Mouse (Mus musculus): ENCODE data around the gene Unkl.
"Not testable (repeated sequence)": the region's sequence is repeated elsewhere in the genome, so short reads cannot be mapped to it uniquely, and the experiment has no call there.

Unkl gene

GRCm38 (mm10) chr17:25219492-25220295, 31.5 kb downstream of the Unkl start:
- no peak for DNase-seq (ENCODE audit: low spot score in 2 of 2)

DNA sequence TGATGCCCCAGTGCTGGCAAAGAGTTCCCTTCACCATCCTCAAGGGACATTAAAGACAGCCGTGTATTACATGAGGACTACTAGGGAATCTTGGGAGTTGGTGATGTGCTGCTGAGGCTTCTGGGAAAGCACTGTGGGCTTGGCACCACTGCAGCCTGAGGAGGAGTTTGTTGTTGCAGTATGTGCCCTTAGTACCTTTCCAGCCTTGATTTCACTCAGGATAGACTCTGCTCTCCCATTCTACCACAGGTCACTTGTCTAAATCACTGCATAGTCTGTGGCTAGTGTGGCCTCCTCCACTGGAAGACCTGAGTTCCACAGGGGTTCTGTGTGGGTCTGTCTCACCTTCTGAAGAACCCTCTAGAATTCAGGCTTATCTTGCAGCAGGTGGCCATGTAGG, 32.5 kb downstream of the Unkl start:
- no peak for DNase-seq (ENCODE audit: low spot score in 2 of 2)

- DNase-seq (ENCODE audit: low spot score in 2 of 2): peak; percentile 73 to 78
Measured at GRCm38 (mm10) chr17:25221821-25222503, 33.8 kb downstream of the Unkl start.

DNA sequence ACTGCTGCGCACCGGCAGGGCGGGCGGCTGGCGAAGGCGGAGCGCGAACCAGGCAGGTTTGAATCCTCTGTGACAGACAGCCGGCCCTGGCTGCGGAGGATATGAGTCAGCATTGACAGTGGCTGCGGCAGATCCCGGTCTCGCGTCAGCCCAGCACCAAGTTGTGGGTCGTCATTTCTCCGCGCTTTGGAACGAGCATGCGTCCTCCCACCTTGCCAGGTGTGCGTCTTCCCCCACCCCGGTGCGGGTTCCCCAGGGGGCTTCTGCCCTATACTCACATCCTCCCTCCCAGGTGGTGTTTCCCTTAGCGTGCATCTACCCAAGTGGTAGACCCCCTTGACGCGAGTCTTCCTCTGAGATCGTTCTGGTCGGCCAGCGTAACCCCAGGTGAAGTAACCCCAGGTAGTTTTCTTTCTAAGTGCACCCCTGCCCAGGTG, 34.3 kb downstream of the Unkl start:
- peak; percentile 26 to 30 for DNase-seq (ENCODE audit: low spot score in 2 of 2)

DNA sequence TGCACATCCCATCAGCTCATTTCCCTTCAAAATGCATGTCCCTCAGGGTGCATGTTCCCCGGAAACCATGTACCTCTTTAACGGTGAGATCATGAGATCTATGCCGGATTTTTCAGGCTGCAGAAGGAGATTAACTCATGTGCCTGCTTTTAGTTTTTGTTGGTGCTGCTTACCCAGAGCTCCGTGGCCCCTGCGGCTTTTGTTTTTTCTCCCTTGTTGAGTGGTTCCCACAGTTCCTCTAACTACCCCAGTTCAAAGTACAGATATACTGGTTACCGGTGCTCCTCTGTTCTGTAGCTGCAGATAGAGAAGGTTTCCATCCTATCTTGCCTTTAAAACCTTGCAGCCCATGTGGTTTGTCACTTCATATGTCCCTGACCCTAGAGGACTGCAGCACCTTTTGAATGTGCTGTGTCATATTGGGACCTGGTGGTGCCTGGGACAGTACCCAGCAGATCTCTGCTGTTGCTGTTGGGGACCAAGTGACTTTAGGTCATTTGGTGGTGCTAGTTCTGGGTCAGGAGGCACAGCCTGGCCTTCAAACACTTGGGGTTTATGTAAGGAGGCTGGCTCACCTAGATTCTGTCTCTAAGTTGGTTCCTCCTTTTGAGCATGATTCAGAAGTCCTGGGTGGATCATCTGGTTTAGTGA, 34.9 kb downstream of the Unkl start:
- peak in 1 of 2 experiments; percentile 32 for DNase-seq (ENCODE audit: low spot score in 2 of 2)

DNA sequence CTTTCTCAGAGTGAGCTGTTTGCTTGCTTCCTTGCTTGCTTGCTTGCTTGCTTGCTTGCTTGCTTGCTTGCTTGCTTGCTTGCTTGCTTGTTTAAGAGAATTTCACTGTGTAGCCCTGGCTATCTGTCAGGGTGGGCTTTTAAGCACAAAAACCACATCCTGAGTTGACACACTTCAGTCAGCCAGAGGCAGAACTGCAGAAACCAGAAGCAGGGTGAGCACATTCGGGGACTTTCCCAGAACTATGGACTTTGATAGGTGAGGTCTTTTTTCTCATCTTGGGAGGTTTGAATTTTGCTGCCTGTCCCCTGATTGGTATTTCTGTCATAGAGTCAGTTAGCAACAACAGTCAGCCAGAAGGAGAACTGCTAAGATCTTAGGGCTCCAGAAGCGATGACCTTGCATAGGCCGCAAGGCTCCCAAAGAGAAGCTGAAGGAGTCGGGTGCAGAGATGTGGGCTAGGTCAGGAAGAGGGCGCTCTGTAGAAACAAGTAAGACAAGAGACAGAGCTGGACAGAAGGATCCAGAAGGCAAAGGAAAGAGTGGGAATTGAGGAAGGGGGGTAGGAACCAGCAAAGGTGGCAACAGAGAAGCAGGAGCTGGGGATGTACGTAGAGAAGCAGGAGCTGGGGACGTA, 36.5 kb downstream of the Unkl start:
- peak; percentile 80 to 87 for DNase-seq (ENCODE audit: low spot score in 2 of 2)

- DNase-seq (ENCODE audit: low spot score in 2 of 2): no peak
Measured at GRCm38 (mm10) chr17:25225659-25226058, 37.5 kb downstream of the Unkl start.

DNA sequence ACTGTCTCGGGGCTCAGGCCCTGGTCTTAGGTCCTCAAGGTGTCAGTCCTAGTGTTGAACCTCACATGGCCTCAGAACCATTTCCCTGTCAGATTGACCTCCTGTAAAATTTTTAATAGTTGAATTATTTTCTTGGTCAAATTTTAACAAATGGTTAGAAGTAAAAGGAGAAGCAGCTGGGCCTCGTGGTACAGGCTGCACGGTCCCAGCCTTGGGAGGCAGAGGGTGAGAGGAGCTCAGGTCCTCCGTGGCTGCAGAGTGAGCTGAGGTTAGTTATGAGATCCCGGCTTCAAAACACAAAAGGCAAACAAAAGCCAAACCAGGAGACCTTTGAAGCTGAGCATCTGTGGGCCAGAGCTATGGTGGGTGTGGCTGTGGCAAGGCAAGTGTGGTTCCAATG, 39.8 kb downstream of the Unkl start:
- no peak for DNase-seq (ENCODE audit: low spot score in 2 of 2)

DNA sequence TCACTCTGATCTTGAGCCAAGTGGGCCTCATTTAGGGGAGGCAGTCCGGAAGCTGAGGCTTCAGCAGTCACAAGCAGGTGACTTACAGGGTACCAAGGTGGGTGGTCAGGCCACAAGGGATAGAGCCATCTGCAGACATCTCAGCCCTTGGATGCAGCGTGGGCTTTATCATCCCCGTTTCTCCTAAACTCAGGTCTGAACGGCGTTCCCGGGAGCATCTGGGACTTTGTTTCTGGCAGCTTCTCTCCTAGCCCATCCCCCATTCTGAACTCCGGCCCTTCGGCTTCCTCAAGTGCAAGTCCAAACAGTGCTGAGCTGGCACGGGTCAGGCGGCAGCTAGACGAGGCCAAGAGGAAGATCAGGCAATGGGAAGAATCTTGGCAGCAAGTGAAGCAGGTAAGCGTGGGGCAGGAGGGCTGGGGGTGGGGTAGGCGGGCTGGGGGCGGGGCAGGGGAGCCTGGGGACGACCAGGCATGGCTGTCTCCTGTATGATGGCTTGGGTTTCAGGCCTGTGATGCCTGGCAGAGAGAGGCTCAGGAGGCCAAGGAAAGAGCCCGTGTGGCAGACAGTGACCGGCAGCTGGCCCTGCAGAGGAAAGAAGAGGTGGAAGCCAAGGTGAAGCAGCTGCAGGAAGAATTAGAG, 41.9 kb downstream of the Unkl start:
- not testable (repeated sequence) for DNase-seq (ENCODE audit: low spot score in 2 of 2)

DNA sequence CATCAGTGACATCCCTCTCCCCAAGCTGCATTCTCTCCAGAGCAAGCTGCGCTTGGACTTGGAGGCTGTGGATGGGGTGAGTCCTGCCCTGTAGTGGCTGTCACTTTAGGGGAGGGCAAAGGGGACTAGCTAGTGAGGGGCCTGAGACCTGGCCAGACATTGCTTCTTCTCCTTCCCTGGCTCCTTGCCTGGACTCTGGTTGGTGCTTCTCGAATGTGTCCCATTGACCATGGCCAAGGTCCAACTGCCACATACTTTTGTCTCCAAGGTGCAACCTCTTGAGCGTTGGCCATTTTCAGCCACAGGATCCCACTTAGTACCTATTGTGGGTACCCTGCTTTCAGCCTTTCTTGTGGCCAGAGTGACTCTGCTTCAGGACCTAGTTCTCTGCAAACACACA, 42.5 kb downstream of the Unkl start:
- no peak for DNase-seq (ENCODE audit: low spot score in 2 of 2)

DNA sequence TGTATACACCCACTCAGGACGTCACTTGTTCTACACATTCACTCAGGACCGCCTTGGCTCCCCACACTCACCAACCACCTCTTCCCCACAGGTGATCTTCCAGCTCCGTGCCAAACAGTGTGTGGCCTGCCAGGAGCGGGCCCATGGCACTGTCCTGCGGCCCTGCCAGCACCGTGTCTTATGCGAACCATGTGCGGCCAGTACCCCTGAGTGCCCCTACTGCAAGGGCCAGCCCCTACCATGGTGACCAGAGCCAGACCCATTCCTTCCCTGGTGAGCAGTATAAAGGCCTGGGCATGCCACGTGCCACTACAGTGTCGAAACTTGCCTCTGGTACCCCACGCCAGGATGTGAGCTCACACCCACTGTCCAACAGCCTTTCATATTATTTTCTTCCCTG, 43.4 kb downstream of the Unkl start:
- DNase-seq (ENCODE audit: low spot score in 2 of 2): not testable (repeated sequence)

DNA sequence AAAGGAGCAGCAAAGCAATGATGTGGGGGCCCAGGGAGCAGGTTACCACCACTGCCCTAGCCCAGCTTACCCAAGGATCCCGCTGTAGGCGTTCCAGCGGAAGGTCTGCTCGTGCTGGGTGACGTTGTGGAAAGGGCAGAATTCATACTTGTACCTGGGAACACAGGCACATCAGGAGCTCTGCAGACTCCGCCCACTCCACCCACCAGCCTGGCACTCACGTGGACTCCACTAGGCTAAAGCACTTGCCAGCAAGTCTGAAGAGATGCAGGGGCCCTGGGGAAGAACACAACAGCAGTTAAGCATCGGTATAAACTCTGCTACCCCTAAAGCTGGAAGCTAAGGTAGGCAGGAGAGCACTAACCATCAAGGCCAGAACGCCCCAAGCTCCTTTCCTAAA, 47.4 kb downstream of the Unkl start:
- DNase-seq (ENCODE audit: low spot score in 2 of 2): no peak

DNA sequence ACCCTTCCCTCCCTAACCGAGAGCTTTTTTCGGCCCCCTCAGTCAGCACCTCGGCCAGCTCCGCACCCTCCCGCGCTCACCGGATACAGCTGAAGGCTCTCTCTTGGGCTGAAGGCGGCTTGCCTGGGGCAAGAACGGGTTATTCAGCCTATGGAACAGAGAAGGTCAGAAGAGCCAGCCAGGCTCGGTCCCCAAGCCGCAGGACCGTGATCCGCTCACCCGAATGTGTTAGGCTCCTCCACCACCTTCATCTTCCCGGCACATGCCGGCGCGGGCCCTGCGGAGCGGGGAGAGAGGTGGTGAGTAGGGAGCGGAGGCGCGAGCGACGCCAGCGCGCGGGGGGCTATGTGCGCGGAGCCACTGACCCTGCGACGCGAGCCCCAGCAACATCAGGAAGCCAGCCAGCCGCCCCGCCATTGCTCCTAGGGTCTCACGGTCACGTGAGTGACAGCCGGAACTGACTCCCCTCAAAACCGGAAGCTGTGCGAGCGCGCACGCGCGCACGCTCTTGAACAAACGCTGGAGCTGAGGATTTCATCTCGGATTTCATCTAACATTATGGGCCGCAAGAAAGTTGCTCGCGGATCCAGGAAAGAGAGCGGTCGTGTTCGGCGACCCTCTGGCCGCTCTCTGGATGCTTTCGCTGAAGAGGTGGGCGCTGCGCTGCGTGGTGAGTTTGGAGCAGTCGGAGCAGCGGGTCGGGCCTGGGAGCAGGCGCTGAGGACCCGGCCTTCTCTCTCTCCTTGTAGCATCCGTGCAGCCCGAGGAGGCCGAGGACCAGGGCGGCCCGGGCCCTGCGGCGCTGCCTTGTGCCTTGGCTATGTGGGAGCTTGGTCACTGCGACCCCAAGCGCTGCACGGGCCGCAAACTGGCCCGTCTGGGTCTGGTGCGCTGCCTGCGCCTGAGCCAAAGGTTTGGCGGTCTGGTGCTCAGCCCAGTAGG, 51.8 kb downstream of the Unkl start, which contains the start of the genes Gnptg and Tsr3:
TSS of gene Gnptg (minus strand) at position 430 of the 942 bp plus-strand sequence.
TSS of gene Tsr3 (plus strand) at position 476 of the 942 bp plus-strand sequence.
- peak; percentile 75 to 84 for DNase-seq (ENCODE audit: low spot score in 2 of 2)

- no peak for DNase-seq (ENCODE audit: low spot score in 2 of 2)
Measured at GRCm38 (mm10) chr17:25243131-25243780, 55.1 kb downstream of the Unkl start.

DNA sequence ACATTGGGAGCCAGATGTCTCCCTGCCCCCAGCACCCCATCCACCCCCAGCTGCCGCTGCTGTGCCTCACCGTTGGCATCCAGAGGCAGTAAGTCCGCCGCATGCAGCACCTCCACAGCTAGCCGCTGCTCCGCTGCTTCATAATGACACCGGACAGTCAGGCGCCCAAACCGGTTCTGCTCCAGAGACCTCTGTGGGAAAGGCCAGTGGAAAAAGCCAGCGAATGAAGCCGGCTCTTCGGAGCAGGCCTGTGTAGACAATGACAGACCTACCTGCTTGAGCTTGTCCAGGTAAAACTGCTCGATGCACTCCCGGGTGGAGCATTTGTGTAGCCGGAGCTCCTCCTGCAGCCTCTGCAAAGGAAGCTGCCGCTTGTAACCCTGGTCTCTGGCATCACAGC, 56.0 kb downstream of the Unkl start:
- DNase-seq (ENCODE audit: low spot score in 2 of 2): no peak

- peak; percentile 61 to 79 for DNase-seq (ENCODE audit: low spot score in 2 of 2)
Measured at GRCm38 (mm10) chr17:25248033-25248750, 60.0 kb downstream of the Unkl start.

DNA sequence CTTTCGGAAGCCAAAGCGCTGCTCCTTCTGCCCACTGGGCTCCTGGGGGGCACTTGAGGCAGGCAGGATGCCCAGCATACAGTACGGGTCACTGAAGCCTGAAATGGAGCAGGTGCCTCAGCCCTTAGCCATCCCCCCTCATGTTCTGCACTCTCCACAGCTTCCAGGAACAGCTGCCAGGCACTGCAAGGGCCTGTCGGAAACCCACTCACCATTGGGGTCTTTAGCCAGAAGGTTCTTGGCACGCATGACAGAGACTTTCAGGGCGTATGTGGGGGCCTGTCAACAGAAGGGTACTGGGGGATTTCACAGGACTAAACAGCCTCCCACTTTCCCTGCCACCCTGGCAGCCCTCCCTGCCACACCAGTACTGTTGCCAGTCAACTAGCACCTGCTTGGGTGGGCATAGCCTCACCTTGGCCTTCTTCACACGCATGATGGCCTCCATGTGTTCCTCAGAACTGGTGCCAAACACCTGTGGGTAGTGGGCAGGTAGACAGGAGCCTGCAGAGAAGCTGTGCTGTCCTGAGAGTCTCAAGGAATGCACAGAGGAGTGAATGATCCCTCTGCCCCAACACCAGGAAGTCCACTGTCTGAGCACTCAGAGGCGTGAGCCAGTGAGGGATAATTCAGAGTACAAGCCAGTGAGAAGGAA, 62.1 kb downstream of the Unkl start:
- no peak for DNase-seq (ENCODE audit: low spot score in 2 of 2)

- no peak for DNase-seq (ENCODE audit: low spot score in 2 of 2)
Measured at GRCm38 (mm10) chr17:25252643-25253042, 64.4 kb downstream of the Unkl start.

DNA sequence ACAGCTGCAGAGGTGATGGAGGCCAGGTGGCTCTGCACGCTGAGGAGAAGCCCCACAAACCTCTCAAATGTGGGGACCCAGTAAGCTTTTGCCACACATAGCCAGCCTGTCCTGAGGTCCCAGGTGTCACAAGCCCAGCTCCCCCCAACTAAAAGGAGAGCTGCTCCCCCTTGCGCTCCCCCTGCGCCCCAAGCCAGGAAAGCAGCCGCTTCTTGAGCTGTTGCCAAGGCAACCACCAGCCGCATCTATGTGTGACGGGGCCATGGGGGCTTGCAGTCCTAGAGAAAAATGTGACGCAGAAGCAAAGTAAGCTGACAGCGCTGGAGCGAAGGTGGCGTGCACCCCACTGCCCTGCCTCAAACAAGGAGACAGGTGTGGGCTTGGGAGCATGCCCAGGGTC, 65.6 kb downstream of the Unkl start:
- DNase-seq (ENCODE audit: low spot score in 2 of 2): no peak

All from natural killer cell, adult 2 months (primary cell).